Mouse (Mus musculus): ENCODE data around the gene Dync2li1. TPM values are rescaled to one million over a fixed set of nuclear protein-coding genes. Genes with fewer than 3 reads are reported as not detected.
A peak's percentile ranks its signal among the peaks of the same experiment; 100 is the strongest.

Gene Dync2li1
- polyA plus RNA-seq, 1 experiment from 2014 or later = 27.8 TPM

DNA sequence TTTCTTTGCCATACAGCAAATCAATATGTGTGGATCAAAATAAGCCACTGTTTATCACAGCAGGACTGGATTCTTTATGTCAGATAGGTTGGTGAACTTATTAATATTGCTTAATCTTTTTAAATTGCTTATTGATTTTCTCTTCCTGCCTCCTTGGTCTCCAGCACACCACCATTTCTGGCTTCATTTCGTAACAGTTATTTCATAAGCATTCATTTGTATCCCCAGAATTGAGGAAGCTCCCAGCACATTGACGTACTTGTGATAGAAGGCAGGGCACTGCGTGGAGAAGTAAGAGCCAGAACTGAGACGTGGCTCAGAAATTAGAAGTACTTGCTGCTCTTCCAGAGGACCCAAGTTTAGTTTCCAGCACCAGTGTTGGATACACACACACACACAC is 21.3 kb downstream of the Dync2li1 start:
- no peak overlapping the region for H3K4me2 ChIP-seq
- no peak overlapping the region for H3K9ac ChIP-seq
- no peaks in the 10 kb centered on the region for H3K9me3 ChIP-seq
- WGBS = 80% methylated on average over 4 of the region's 4 CpGs
- no peak overlapping the region for H3K4me3 ChIP-seq (replicated peaks)
- H3K27me3 ChIP-seq (replicated peaks) = no peaks in the 10 kb centered on the region
- no peak overlapping the region for H3K27ac ChIP-seq
- no peaks in the 10 kb centered on the region for H3K36me3 ChIP-seq
- no peak for ATAC-seq (ENCODE audit: insufficient read depth, low FRiP score, low read depth)
- H3K4me1 ChIP-seq = peaks cover 5% of the 10 kb centered on the region; the same call in 1 of the 2 replicates

DNA sequence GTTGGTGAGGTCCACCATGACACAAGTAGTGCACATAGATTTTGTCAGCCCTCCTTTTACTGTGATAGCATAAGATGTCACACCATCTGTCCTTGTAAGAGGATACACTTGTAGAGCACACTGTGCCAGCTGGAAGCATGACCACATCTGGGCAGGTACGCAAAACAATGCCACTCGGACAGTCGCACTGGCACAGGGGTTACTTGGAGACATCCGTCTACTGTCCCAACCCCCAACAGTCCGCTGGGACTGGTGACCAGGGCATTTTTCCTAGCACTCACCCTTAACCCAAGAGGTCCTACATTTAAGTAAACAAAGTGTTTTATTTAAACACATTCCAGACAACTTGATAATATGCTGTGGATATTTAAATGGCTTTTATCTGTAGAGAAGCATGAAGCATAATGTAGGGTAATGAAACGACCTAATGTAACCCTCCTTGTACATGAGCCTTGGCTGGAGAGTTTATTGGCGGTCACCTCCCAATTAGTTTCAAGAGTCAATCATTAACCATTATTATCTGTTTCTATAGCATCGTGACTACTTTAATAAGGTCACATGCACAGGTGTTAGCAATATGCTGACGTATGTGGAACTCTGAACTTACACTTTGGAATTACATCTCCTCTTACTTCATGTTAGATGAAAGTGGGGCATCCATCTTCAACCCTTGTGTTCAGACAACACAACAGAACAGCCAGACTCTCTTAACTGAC is 24.2 kb downstream of the Dync2li1 start:
- no peak; the same call in 1 of the 2 replicates for ATAC-seq (ENCODE audit: insufficient read depth, low FRiP score, low read depth)
- no peak overlapping the region for H3K9ac ChIP-seq
- H3K36me3 ChIP-seq = no peaks in the 10 kb centered on the region
- WGBS = 72% methylated on average over 9 of the region's 9 CpGs
- H3K4me1 ChIP-seq = 0 out of 2 replicates have a peak, but pooled peaks cover 3% of the 10 kb centered on the region
- H3K27me3 ChIP-seq (replicated peaks) = no peaks in the 10 kb centered on the region
- no peak overlapping the region for H3K4me3 ChIP-seq (replicated peaks)
- H3K27ac ChIP-seq = no peak overlapping the region
- no peaks in the 10 kb centered on the region for H3K9me3 ChIP-seq
- H3K4me2 ChIP-seq = no peak overlapping the region

DNA sequence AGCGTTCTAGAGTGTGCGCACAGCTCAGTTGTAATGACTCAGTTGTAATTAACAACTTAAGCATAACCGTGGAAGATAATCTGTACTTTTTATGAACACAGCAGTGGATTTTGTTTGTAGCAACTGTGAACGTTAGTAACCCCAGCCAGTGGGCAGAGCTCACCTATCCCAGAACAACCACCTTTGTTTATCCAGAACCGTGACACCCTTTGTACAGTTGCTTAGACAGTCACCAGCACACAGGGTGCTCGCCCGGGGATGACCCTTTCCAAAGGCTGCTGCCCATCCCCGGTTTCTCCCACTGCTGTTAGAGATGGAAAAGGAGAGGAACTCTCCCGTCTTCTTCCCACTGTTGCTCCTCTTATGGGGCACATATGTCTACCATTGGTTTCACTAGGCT is 27.2 kb downstream of the Dync2li1 start:
- H3K9me3 ChIP-seq = no peaks in the 10 kb centered on the region

DNA sequence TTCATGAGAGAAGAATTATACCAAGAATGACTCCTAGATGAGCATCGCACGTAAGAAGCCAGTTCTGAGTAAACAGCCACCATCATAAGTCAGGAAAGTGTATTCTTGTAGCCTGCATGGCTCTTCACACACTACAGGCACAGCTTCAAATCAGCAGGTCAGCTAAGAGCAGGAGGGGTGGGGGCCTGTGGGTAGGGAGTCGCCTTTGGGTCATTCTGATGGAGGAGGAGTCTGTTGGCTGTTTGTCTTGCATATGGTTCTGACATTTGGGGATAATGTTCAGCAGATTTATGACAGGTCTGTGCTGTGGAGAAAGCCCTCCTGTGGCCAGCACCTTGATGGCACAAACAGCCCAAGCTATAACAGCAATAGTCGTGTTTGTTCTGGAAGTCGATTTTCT is 29.9 kb downstream of the Dync2li1 start:
- H3K9me3 ChIP-seq = no peaks in the 10 kb centered on the region
- no peaks in the 10 kb centered on the region; the same call in 1 of the 2 replicates for H3K4me1 ChIP-seq
- H3K27ac ChIP-seq = no peak overlapping the region
- H3K4me3 ChIP-seq (replicated peaks) = no peak overlapping the region
- no peak for ATAC-seq (ENCODE audit: insufficient read depth, low FRiP score, low read depth)
- H3K9ac ChIP-seq = no peak overlapping the region
- H3K36me3 ChIP-seq = no peaks in the 10 kb centered on the region
- 62% methylated on average over 5 of the region's 5 CpGs for WGBS
- no peak overlapping the region for H3K4me2 ChIP-seq
- no peaks in the 10 kb centered on the region for H3K27me3 ChIP-seq (replicated peaks)

More for the DNA sequence above, 27.2 kb downstream of the Dync2li1 start:
- H3K36me3 ChIP-seq = no peaks in the 10 kb centered on the region
- no peak overlapping the region for H3K27ac ChIP-seq
- H3K27me3 ChIP-seq (replicated peaks) = no peaks in the 10 kb centered on the region
- H3K4me2 ChIP-seq = no peak overlapping the region
- no peak overlapping the region for H3K4me3 ChIP-seq (replicated peaks)
- no peak overlapping the region for H3K9ac ChIP-seq
- ATAC-seq (ENCODE audit: insufficient read depth, low FRiP score, low read depth) = no peak
- 89% methylated on average over 9 of the region's 9 CpGs for WGBS
- H3K4me1 ChIP-seq = no peaks in the 10 kb centered on the region; the same call in 1 of the 2 replicates

DNA sequence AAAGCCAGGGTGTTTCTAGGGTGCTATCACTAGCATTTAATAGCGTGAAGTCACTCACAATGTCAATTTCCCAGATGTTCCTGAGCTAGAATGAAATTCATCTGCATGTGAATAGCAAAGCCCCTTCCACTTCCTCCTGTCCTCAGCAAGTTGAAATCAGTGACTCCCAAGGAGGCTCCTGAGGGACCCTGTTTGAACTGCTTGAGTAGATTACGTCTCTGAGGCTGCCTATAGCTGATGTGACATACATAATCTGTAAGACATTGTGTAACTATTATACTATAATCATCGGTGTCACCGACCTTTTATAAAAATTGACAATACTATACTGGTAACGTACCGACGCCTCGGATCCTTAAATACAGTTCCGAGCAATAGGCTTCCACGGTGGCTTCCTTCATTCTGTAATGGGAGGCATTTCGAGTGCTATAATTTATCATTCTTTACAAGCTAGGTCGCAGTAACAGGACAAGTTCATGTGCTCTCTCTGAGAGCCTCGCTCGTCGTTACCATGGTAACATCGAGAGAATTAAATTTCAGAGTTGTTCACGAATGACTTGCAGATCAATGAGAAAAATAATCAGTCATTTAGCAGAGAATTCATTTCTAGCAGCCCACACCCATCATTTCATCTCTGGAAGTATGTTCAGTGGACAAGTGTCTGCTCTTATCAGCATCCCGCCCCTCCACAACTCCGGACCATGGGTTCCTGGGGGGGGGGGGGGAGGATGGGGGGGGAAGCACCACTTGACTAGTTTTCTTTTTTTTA is 30.5 kb downstream of the Dync2li1 start:
- no peak for ATAC-seq (ENCODE audit: insufficient read depth, low FRiP score, low read depth)
- Histone ChIP-seq H3K4me3 (replicated peaks) (no peak overlapping the region), H3K27ac (no peak overlapping the region), H3K4me1 (peaks cover 2% of the 10 kb centered on the region; the same call in 1 of the 2 replicates), H3K4me2 (no peak overlapping the region), H3K36me3 (no peaks in the 10 kb centered on the region), H3K27me3 (replicated peaks) (no peaks in the 10 kb centered on the region), H3K9ac (no peak overlapping the region), H3K9me3 (no peaks in the 10 kb centered on the region)
- WGBS = 45% methylated on average over 19 of the region's 19 CpGs

DNA sequence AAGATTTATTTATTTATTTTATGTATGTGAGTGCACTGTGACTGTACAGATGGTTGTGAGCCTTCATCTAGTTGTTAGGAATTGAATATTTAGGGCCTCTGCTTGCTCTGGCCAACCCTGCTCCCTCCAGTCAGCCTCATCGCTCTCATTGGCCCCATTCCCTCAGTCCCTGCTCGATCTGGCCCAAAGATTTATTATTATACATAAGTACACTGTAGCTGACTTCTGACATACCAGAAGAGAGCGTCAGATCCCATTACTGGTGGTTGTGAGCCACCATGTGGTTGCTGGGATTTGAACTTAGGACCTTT is 31.1 kb downstream of the Dync2li1 start:
- no peak for ATAC-seq (ENCODE audit: insufficient read depth, low FRiP score, low read depth)
- Histone ChIP-seq H3K4me1 (peaks cover 4% of the 10 kb centered on the region; the same call in 1 of the 2 replicates), H3K4me2 (no peak overlapping the region), H3K4me3 (replicated peaks) (no peak overlapping the region), H3K9me3 (no peaks in the 10 kb centered on the region), H3K27me3 (replicated peaks) (no peaks in the 10 kb centered on the region), H3K36me3 (no peaks in the 10 kb centered on the region), H3K9ac (no peak overlapping the region), H3K27ac (peak overlapping the region; percentile 37; the same call in 1 of the 2 replicates)
- 56% methylated on average over 3 of the region's 3 CpGs for WGBS

DNA sequence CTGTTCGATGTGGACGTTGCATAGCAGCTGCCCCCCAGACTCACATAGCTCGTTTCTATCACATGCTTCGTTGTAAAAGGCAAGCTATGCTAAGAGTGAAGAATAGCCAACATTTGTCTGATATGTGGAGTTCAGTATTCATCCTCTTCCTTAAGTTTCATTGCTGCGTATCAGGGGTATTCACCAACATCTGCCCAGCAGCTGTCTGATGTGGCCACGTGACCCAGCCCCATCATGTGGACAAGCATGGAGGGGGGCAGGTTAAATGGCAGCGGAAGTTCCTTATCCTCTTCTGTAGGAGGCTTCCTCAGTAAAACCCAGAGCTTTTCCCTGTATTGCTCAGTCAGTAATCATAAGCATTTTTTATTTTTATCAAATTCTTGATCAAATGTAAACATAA is 31.5 kb downstream of the Dync2li1 start:
- peak overlapping the region; percentile 37; the same call in 1 of the 2 replicates for H3K27ac ChIP-seq
- no peaks in the 10 kb centered on the region for H3K36me3 ChIP-seq
- H3K27me3 ChIP-seq (replicated peaks) = no peaks in the 10 kb centered on the region
- ATAC-seq (ENCODE audit: insufficient read depth, low FRiP score, low read depth) = no peak
- no peak overlapping the region for H3K9ac ChIP-seq
- peaks cover 4% of the 10 kb centered on the region; the same call in 1 of the 2 replicates for H3K4me1 ChIP-seq
- no peak overlapping the region for H3K4me3 ChIP-seq (replicated peaks)
- H3K4me2 ChIP-seq = no peak overlapping the region
- H3K9me3 ChIP-seq = no peaks in the 10 kb centered on the region
- 49% methylated on average over 7 of the region's 7 CpGs for WGBS

DNA sequence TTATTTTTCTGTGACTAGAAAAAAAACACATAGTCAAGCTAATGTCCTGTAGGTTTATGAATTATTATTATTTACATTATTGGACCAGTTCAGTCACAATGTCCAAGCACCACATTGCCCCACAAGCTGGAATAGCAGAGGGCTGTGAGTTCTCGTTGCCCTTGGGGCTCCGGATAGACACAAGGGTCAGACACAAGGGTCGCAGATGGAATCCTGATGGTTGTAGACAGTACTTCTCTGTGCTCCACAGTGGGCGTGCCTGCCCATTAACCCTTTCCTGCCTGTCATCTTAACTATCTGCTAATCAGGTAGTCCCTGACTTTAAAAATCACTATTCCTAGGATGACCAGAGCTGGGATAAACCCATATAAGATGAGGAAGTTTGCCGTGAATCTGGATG is 31.9 kb downstream of the Dync2li1 start:
- Histone ChIP-seq H3K27me3 (replicated peaks) (no peaks in the 10 kb centered on the region), H3K9me3 (no peaks in the 10 kb centered on the region), H3K36me3 (no peaks in the 10 kb centered on the region), H3K9ac (no peak overlapping the region), H3K4me1 (peaks cover 4% of the 10 kb centered on the region; the same call in 1 of the 2 replicates), H3K4me2 (no peak overlapping the region), H3K27ac (no peak overlapping the region), H3K4me3 (replicated peaks) (no peak overlapping the region)
- no peak for ATAC-seq (ENCODE audit: insufficient read depth, low FRiP score, low read depth)
- 35% methylated on average over 5 of the region's 5 CpGs for WGBS

DNA sequence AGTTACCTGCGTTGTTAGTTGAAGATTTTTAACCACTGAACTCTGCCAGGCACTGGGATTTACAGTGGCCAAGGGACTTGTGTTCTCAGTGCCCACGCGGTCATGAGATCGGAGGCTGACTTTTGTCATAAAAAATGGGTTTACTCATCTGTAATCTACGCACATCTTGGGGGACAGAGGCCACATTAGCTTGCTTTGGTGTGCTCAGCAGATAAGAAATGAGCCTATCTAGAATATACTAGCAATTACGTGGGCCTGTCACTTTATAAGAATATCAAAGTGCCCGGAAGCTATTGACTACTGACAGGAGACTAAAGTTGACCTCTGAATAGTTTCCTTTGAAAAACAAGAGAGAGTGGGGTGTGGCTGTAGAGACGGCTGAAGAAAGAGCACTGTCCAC is 32.7 kb downstream of the Dync2li1 start:
- H3K36me3 ChIP-seq = no peaks in the 10 kb centered on the region
- peaks cover 4% of the 10 kb centered on the region; the same call in 1 of the 2 replicates for H3K4me1 ChIP-seq
- WGBS = 67% methylated on average over 8 of the region's 8 CpGs
- H3K27me3 ChIP-seq (replicated peaks) = no peaks in the 10 kb centered on the region
- no peak overlapping the region for H3K27ac ChIP-seq
- no peak overlapping the region for H3K4me2 ChIP-seq
- no peak overlapping the region for H3K9ac ChIP-seq
- H3K9me3 ChIP-seq = no peaks in the 10 kb centered on the region
- no peak overlapping the region for H3K4me3 ChIP-seq (replicated peaks)
- no peak for ATAC-seq (ENCODE audit: insufficient read depth, low FRiP score, low read depth)

DNA sequence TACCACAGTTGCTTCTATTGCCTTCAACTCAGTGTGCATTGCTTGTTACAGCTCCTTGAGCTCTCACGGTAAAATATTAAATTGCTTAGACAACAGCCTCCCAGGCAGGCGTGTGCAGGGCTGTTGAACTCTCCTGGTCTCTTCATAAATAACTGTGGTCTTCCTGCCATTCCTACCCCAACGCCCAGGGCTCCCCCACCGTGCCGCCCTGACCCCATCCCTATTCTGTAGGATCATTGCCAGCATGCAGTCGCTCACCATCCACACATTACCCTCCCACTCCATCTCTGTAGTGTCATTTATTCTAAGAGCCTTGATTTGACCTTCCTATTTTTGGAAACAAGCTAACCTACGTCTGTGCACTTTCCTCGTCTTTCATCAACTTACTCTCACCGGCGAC is 38.8 kb downstream of the Dync2li1 start:
- Histone ChIP-seq H3K4me3 (replicated peaks) (no peak overlapping the region), H3K36me3 (no peaks in the 10 kb centered on the region), H3K27me3 (replicated peaks) (no peaks in the 10 kb centered on the region), H3K4me1 (0 out of 2 replicates have a peak, but pooled peaks cover 4% of the 10 kb centered on the region), H3K9ac (no peak overlapping the region), H3K27ac (no peak overlapping the region), H3K9me3 (no peaks in the 10 kb centered on the region), H3K4me2 (no peak overlapping the region)
- ATAC-seq (ENCODE audit: insufficient read depth, low FRiP score, low read depth) = no peak
- 35% methylated on average over 10 of the region's 10 CpGs for WGBS

DNA sequence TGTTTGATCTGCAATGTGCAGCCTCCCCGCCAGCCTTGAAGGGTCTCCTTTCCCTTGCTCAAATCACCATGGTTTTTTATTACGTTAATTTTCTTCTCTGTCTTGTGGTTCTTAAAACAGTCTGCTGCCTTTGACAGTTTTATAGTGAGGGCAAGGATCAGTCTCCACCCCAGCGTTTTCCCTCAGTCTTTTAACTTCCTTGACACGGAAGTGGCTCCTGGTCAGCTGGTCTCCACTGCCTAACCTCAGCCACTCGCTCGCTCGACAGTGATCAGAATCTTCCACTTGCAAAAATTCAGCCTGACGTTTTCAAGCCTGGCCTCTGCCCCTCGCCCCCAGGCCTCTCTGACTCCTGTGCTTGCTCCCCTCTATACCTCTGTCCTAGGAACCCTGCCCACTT is 39.4 kb downstream of the Dync2li1 start:
- Histone ChIP-seq H3K27me3 (replicated peaks) (no peaks in the 10 kb centered on the region), H3K4me1 (0 out of 2 replicates have a peak, but pooled peaks cover 4% of the 10 kb centered on the region), H3K9me3 (no peaks in the 10 kb centered on the region), H3K4me3 (replicated peaks) (no peak overlapping the region), H3K9ac (no peak overlapping the region), H3K27ac (no peak overlapping the region), H3K4me2 (no peak overlapping the region), H3K36me3 (no peaks in the 10 kb centered on the region)
- 0 out of 2 replicates have a peak, but pooled peaks have one; percentile 43 for ATAC-seq (ENCODE audit: insufficient read depth, low FRiP score, low read depth)
- 34% methylated on average over 9 of the region's 9 CpGs for WGBS

DNA sequence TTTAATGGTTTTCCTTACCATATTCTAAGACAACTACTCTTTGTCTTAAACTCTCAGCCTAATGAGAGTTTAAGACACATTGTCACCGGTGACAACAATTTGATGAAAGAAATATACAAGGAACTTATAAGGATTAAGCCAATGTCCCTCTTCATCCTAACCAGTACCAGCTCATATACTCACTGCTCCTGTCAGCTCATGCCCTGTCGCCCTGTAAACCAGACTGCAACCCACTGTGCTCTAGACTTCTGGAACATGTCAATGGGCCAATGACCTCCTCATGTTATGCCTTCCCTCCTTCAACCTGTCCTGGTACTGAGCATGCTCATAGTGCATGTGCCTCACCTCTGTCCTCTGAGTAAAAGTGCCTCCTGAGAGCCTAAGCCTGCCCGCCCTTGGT is 41.6 kb downstream of the Dync2li1 start:
- no peak overlapping the region for H3K4me2 ChIP-seq
- WGBS = 83% methylated on average over 3 of the region's 3 CpGs
- H3K9me3 ChIP-seq = no peaks in the 10 kb centered on the region
- no peak overlapping the region for H3K4me3 ChIP-seq (replicated peaks)
- ATAC-seq (ENCODE audit: insufficient read depth, low FRiP score, low read depth) = no peak
- no peaks in the 10 kb centered on the region for H3K4me1 ChIP-seq
- H3K27ac ChIP-seq = no peak overlapping the region
- no peaks in the 10 kb centered on the region for H3K36me3 ChIP-seq
- H3K27me3 ChIP-seq (replicated peaks) = no peaks in the 10 kb centered on the region
- no peak overlapping the region for H3K9ac ChIP-seq

All from stomach, embryonic 15.5 days (tissue).